Mouse (Mus musculus) testis, adult 2 months (tissue): ENCODE data around the gene Gnb1. TPM values are rescaled to one million over a fixed set of nuclear protein-coding genes. Genes with fewer than 3 reads are reported as not detected.

Experiments
- H3K27ac ChIP-seq: fragments of 200-500 bp; 2 replicates; pipeline ENCODE4 v1.5.1; 2012; ENCODE audit warnings: low read depth, low read length; ENCODE audit not compliant: control insufficient read depth, insufficient read depth
- H3K27me3 ChIP-seq: fragments of 200-500 bp; 2 replicates; pipeline ENCODE4 v1.6.1; 2012; ENCODE audit warnings: mild to moderate bottlenecking, low read length, moderate library complexity; ENCODE audit not compliant: control insufficient read depth, insufficient read depth
- H3K36me3 ChIP-seq: fragments of 200-500 bp; 2 replicates; pipeline ENCODE4 v1.6.1; 2012; ENCODE audit warnings: mild to moderate bottlenecking, low read length; ENCODE audit not compliant: control insufficient read depth, insufficient read depth
- H3K4me1 ChIP-seq: fragments of 200-500 bp; 2 replicates; pipeline ENCODE4 v1.6.1; 2012; ENCODE audit warnings: low read length; ENCODE audit not compliant: control insufficient read depth, insufficient read depth
- H3K4me3 ChIP-seq: fragments of 200-500 bp; 2 replicates; pipeline ENCODE4 v1.5.1; 2012; ENCODE audit warnings: low read depth, mild to moderate bottlenecking, low read length, moderate library complexity, mixed read lengths; ENCODE audit not compliant: control insufficient read depth
- CTCF ChIP-seq: fragments of 200-500 bp; IDR thresholded peaks from 2 replicates; pipeline ENCODE4 v1.5.1; 2012; ENCODE audit warnings: low read depth, mild to moderate bottlenecking, inconsistent platforms, low read length, moderate library complexity; ENCODE audit not compliant: control insufficient read depth, insufficient read depth, insufficient replicate concordance
- POLR2A ChIP-seq: fragments of 200-500 bp; IDR thresholded peaks from 2 replicates; pipeline ENCODE4 v1.6.1; 2012; ENCODE audit warnings: low read depth, mild to moderate bottlenecking, inconsistent platforms, low read length, moderate library complexity; ENCODE audit not compliant: control insufficient read depth
- polyA plus RNA-seq: library from polyadenylated mRNA; depleted of rRNA; stranded (reverse); fragments of >200 nt; gene quantifications from 2 replicates; pipeline ENCODE4 v1.2.3, GENCODE M21; 2012

Gene Gnb1
- polyA plus RNA-seq, 1 experiment = 422 TPM

DNA sequence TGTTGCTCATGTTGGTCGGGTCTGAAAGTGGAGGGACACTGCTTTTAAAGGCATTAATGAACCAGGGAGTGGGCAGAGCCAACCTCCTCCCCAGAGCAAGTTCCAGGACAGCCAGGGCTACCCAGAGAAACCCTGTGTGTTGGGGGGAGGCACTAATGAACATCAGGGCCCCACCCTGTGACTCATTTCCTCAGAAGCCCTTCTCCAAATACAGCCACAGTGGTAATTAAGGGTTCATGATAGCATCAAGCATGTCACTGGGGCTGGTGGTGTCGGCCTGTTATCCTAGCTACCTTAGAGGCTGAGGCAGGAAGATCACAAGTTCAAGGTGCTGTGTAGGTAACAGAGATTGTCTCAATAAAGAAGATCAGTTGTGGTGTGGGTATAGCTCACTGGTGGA, 80.3 kb downstream of the Gnb1 start:
- TF ChIP-seq POLR2A (no peak), CTCF (no peak)
- H3K4me1 ChIP-seq = peaks cover 7% of the 10 kb centered on the region
- H3K27ac ChIP-seq = no peak overlapping the region
- H3K36me3 ChIP-seq = no peaks in the 10 kb centered on the region
- no peak overlapping the region for H3K4me3 ChIP-seq
- H3K27me3 ChIP-seq = no peaks in the 10 kb centered on the region

- H3K4me1 ChIP-seq = peaks cover 11% of the 10 kb centered on the region
- no peaks in the 10 kb centered on the region for H3K27me3 ChIP-seq
- H3K4me3 ChIP-seq = no peak overlapping the region
- TF ChIP-seq POLR2A (no peak), CTCF (no peak)
- no peak overlapping the region for H3K27ac ChIP-seq
- peaks cover 3% of the 10 kb centered on the region; the same call in 1 of the 2 replicates for H3K36me3 ChIP-seq
Measured at GRCm38 (mm10) chr4:155573155-155573554, 82.0 kb downstream of the Gnb1 start.

DNA sequence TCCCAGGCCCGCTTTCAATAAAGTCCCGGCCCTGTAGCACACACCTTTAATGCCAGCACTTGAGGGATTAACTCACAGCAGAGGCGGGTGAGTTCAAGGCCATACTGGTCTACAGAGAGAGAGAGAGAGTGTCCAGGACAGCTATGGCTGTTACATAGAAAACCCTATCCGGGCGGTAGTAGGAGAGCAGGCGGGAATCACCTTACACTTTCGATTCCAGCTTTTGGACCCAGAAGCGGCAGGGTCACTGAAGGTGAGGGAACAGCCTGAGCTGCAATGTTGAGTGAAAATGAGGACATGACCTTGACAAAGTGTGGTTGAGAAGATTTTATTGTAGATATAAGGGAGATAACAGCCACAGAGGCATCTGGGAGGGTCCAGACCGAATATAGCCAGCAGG, 82.7 kb downstream of the Gnb1 start:
- Histone ChIP-seq H3K4me1 (peaks cover 9% of the 10 kb centered on the region), H3K27ac (peak overlapping the region; percentile 27; the same call in 1 of the 2 replicates), H3K4me3 (no peak overlapping the region), H3K36me3 (peaks cover 3% of the 10 kb centered on the region; the same call in 1 of the 2 replicates), H3K27me3 (no peaks in the 10 kb centered on the region)
- TF ChIP-seq CTCF (no peak), POLR2A (no peak)

DNA sequence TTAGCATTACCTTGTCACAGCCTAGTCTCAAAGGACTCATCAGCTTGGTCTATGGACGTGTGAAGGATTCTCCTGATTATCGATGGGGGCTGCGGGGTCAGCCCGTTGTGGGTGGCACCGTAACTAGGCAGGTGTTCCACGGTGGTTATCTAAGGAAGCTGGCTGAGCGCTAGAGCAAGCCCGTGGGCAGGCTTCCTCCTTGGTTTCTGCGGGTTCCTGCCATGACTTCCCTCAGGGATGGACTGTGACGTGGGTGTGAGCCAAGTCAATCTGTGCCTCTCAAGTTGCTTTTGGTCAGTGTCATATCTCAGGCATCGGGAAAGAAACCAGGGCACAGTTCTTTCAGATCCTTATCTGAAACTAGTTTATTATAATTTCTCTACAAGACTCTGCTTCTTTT, 83.8 kb downstream of the Gnb1 start:
- H3K27me3 ChIP-seq = no peaks in the 10 kb centered on the region
- peaks cover 9% of the 10 kb centered on the region for H3K4me1 ChIP-seq
- peak overlapping the region; percentile 59; the same call in 1 of the 2 replicates for H3K27ac ChIP-seq
- no peak for TF ChIP-seq CTCF
- TF ChIP-seq POLR2A = no peak
- no peak overlapping the region for H3K4me3 ChIP-seq
- H3K36me3 ChIP-seq = peaks cover 3% of the 10 kb centered on the region; the same call in 1 of the 2 replicates

DNA sequence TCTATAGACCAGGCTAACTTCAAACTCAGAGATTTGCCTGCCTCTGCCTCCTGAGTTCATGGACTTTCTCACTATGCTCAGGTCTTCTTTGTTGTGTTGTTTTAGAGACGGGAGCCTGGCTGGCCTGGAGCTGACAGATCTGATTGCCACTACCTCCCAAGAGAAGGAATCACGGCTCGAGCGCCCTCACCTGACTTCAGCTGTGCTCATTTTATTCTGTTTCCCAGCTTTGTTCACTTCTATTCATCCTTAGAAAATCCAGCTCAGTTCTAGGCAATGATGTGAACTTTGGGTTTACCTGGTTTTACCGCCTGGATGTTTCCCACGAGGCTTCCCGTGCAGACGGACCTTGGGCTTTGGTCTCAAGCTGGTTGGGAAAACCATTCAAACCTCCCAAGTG, 84.4 kb downstream of the Gnb1 start:
- Histone ChIP-seq H3K4me3 (no peak overlapping the region), H3K27ac (peak overlapping the region; percentile 16; the same call in 1 of the 2 replicates), H3K4me1 (peaks cover 9% of the 10 kb centered on the region), H3K36me3 (peaks cover 3% of the 10 kb centered on the region; the same call in 1 of the 2 replicates), H3K27me3 (no peaks in the 10 kb centered on the region)
- no peak for TF ChIP-seq POLR2A

- Histone ChIP-seq H3K36me3 (peaks cover 3% of the 10 kb centered on the region; the same call in 1 of the 2 replicates), H3K27me3 (no peaks in the 10 kb centered on the region), H3K4me1 (peaks cover 9% of the 10 kb centered on the region), H3K27ac (peak overlapping the region; percentile 5), H3K4me3 (no peak overlapping the region)
- TF ChIP-seq POLR2A (no peak), CTCF (no peak)
Measured at GRCm38 (mm10) chr4:155577132-155577531, 86.0 kb downstream of the Gnb1 start.

GRCm38 (mm10) chr4:155577741-155578140, 86.6 kb downstream of the Gnb1 start:
- H3K4me3 ChIP-seq = no peak overlapping the region
- H3K27ac ChIP-seq = peak overlapping the region; percentile 5
- H3K4me1 ChIP-seq = peaks cover 9% of the 10 kb centered on the region
- H3K27me3 ChIP-seq = no peaks in the 10 kb centered on the region
- peaks cover 3% of the 10 kb centered on the region; the same call in 1 of the 2 replicates for H3K36me3 ChIP-seq
- no peak for TF ChIP-seq POLR2A
- TF ChIP-seq CTCF = no peak

- peaks cover 3% of the 10 kb centered on the region; the same call in 1 of the 2 replicates for H3K36me3 ChIP-seq
- peaks cover 9% of the 10 kb centered on the region for H3K4me1 ChIP-seq
- no peaks in the 10 kb centered on the region for H3K27me3 ChIP-seq
- H3K4me3 ChIP-seq = no peak overlapping the region
- H3K27ac ChIP-seq = peak overlapping the region; percentile 58
- TF ChIP-seq POLR2A (no peak), CTCF (no peak)
Measured at GRCm38 (mm10) chr4:155578336-155579125, 87.4 kb downstream of the Gnb1 start.
